Mouse (Mus musculus) limb, embryonic 14.5 days (tissue): Measurements from ENCODE around the gene Rps23. TPM values are rescaled to one million over a fixed set of nuclear protein-coding genes. Genes with fewer than 3 reads are reported as not detected.

Experiments
- ATAC-seq: fragments of 200-750 bp; cut with Nextera tagmentation; 2 replicates; pipeline ENCODE4 v1.8.0; 2017; ENCODE audit warnings: low read depth, moderate number of reproducible peaks, moderate TSS enrichment; ENCODE audit not compliant: low FRiP score
- DNase-seq: peaks from one replicate; pipeline ENCODE4 v3.0.0-alpha.2; 2015; ENCODE audit warnings: low spot score
- H3K27ac ChIP-seq: fragments of 300-500 bp; sonication (generic); replicated peaks from 2 replicates; pipeline ENCODE4 v1.5.1; 2014; ENCODE audit warnings: low read depth, mild to moderate bottlenecking, low read length, moderate library complexity, mixed read lengths
- H3K27me3 ChIP-seq: fragments of 300-500 bp; sonication (generic); 2 replicates; pipeline ENCODE4 v1.6.1; 2014; ENCODE audit warnings: low read length, mixed read lengths; ENCODE audit not compliant: control insufficient read depth, insufficient read depth
- H3K36me3 ChIP-seq: fragments of 300-500 bp; sonication (generic); 2 replicates; pipeline ENCODE4 v1.6.1; 2014; ENCODE audit warnings: mild to moderate bottlenecking, low read length, moderate library complexity, mixed read lengths; ENCODE audit not compliant: control insufficient read depth, insufficient read depth
- H3K4me1 ChIP-seq: fragments of 300-500 bp; sonication (generic); 2 replicates; pipeline ENCODE4 v1.6.1; 2014; ENCODE audit warnings: antibody characterized with exemption, low read length, mixed read lengths; ENCODE audit not compliant: control insufficient read depth, insufficient read depth
- H3K4me2 ChIP-seq: fragments of 300-500 bp; sonication (generic); replicated peaks from 2 replicates; pipeline ENCODE4 v1.6.1; 2014; ENCODE audit warnings: low read depth, mild to moderate bottlenecking, low read length, moderate library complexity; ENCODE audit not compliant: severe bottlenecking
- H3K4me3 ChIP-seq: fragments of 300-500 bp; sonication (generic); replicated peaks from 2 replicates; pipeline ENCODE4 v1.5.1; 2014; ENCODE audit warnings: low read length
- H3K9ac ChIP-seq: fragments of 300-500 bp; sonication (generic); 2 replicates; pipeline ENCODE4 v1.6.1; 2014; ENCODE audit warnings: mild to moderate bottlenecking, low read depth, low read length, moderate library complexity; ENCODE audit not compliant: severe bottlenecking
- H3K9me3 ChIP-seq: fragments of 300-500 bp; sonication (generic); 2 replicates; pipeline ENCODE4 v1.6.1; 2016; ENCODE audit warnings: low read length; ENCODE audit not compliant: control insufficient read depth
- POLR2A ChIP-seq: fragments of 200-500 bp; IDR thresholded peaks from 2 replicates; pipeline ENCODE4 v1.8.0; 2012; ENCODE audit warnings: inconsistent platforms, mild to moderate bottlenecking, moderate library complexity, borderline replicate concordance; ENCODE audit not compliant: insufficient read depth, insufficient read length; ENCODE audit errors: extremely low read depth
- WGBS: fragments of 180-500 bp; shearing (Covaris S2); extraction: QIAGEN DNeasy Blood & Tissue Kit; methylation state at CpG from one replicate; pipeline ENCODE4 v1.1.7; 2014; 5-methylcytosine and 5-hydroxymethylcytosine counted together
- polyA plus RNA-seq, 2 experiments: library from polyadenylated mRNA; depleted of rRNA in 1 of 2; stranded (reverse) in 1 of 2; unstranded in 1 of 2; fragments of >200 nt; fragmentation: Nextera tagmentation in 1 of 2; extraction: Ambion mirVana in 1 of 2; gene quantifications; 2 replicates each; pipeline versions ENCODE4 v1.2.1 to v1.2.3; 2012 to 2014

Rps23 gene
- polyA plus RNA-seq (2012; rRNA removed) (1,014 and 1,530 TPM in 2 replicates), polyA plus RNA-seq (2014; fragmentation: Nextera tagmentation; extraction: Ambion mirVana) (292 and 334 TPM in 2 replicates)

DNA sequence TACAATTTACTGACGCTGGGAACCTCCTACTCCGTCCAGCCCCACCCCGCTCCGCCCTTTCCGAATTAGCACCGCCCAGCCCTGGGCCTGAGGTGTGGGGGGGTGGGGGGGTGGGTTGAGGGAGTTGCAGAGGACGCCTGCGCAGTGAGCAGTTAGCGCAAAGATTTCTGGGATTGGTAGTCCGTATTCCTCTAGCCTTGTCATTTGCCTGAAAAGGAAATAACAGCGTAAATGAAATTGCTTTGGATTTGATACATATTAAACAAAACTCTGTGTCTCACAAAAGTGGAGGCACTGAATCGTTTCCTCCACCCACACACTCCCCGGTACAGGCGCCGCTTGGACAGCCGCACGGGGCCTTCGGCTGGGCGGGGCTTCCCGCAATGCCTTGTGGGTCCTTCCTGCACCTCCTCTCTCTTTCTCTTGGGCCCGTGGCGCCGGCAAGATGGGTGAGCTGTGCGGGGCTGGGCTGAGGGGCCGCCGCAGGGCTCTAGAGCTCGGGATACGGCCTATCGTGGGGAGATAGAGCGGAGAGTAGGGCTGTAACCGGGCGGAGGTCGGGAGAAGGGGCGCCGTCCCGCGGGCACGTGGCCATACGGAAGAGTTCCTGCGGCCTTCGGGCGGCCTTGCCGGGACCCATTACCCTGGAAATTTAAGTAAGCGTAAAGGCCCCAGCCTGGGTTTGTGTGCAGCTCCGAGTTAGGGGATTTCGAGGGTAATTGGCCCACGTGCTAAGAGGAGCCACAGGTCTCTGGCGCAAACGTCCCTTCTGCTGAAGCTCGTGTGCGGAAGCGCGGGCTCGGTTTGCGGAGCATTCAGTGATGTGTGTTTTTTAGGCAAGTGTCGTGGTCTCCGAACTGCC, at the start of gene Rps23:
TSS of gene Rps23 (plus strand) at position 208 of the 862 bp plus-strand sequence.
- Histone ChIP-seq H3K9me3 (no peaks in the 10 kb centered on the region), H3K27me3 (no peaks in the 10 kb centered on the region), H3K4me2 (peak within 1 kb of the TSS; percentile 76), H3K4me1 (no peaks in the 10 kb centered on the region), H3K4me3 (peak within 1 kb of the TSS; percentile 91), H3K9ac (peak within 1 kb of the TSS; percentile 97), H3K27ac (peak within 1 kb of the TSS; percentile 79), H3K36me3 (peaks cover 32% of the 10 kb centered on the region)
- peak; percentile 90; the same call in 1 of the 2 replicates for TF ChIP-seq POLR2A
- peak; percentile 98 for ATAC-seq
- peak; percentile 97 for DNase-seq
- under 1% methylated on average over 57 of the region's 57 CpGs for WGBS

DNA sequence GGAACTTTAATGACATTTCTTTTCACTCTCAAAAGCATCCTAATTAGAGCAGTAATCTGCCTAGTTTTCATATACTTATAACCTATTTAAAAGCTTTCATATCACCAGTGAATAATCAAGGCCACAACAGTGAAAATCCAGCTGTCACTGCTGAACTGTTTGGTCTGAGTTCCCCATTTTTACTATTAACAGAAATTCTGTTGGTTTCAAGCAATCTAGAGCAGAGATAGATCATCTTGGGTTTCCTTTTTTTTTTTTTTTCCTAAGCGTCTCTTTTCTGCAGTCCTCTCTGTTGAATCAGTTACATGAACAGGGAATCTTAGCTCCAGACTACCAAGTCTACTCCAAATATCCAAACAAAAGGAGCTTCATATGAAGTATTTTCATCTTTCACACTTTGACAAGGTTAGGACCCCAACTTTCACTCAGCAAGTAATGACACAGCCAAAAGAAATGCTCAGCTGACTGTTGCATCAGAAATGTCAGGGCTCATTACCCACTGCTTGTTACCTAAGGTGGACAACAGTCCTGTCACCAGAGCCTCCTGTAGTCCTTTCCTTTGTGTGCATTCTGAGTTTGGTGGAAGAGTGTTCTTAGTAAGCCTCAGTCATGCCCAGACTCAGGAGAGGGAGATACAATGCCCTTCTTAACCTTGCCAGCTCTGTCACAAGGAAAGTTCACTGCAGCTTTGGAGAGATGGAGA, 40.9 kb upstream of the Rps23 start:
- TF ChIP-seq POLR2A = no peak
- WGBS = 97% methylated on average over 1 of the region's 1 CpGs
- H3K36me3 ChIP-seq = no peaks in the 10 kb centered on the region
- peaks cover 7% of the 10 kb centered on the region; the same call in 1 of the 2 replicates for H3K4me1 ChIP-seq
- no peak overlapping the region for H3K9ac ChIP-seq
- no peak overlapping the region for H3K4me2 ChIP-seq
- no peaks in the 10 kb centered on the region for H3K9me3 ChIP-seq
- DNase-seq = no peak
- no peak for ATAC-seq
- no peak overlapping the region for H3K4me3 ChIP-seq
- H3K27me3 ChIP-seq = no peaks in the 10 kb centered on the region
- no peak overlapping the region for H3K27ac ChIP-seq

DNA sequence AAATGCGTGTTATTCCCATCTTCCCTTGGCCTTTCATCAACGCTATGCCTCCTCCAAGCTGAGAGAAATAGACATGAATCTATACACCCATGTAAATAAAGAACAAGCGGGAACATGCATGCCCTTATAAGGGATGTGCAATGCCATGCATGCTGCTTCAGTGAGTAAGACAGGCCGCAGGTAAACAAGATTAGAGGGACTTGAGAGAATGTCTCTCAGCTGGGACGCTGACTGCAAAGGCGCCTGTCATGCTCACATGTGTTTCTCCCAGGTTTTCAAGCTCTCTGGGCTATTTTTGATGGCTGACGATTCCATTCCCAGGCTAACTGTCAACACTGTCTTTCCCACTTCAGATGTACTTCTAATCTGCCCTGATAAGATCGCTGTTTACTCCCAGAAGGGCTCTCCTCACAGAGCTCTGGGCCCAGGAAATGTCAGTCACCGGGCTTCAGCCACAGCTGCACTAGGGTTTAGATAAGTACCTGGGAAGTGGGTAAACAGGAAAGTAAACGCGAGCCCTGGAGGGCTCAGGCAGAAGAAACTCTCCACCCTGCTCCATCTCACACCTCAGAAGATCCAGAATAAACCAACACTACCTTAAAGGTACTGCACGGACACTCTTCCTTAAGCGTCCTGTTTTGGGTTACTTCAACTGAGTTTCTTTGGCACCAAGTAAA, 36.8 kb upstream of the Rps23 start:
- peak overlapping the region; percentile 37 for H3K9ac ChIP-seq
- no peak overlapping the region for H3K27ac ChIP-seq
- peak overlapping the region; percentile 61 for H3K4me2 ChIP-seq
- DNase-seq = no peak
- H3K36me3 ChIP-seq = no peaks in the 10 kb centered on the region
- H3K27me3 ChIP-seq = no peaks in the 10 kb centered on the region
- peak overlapping the region; percentile 41 for H3K4me3 ChIP-seq
- no peaks in the 10 kb centered on the region for H3K9me3 ChIP-seq
- ATAC-seq = no peak; the same call in 1 of the 2 replicates
- 44% methylated on average over 13 of the region's 13 CpGs for WGBS
- H3K4me1 ChIP-seq = peaks cover 7% of the 10 kb centered on the region; the same call in 1 of the 2 replicates
- TF ChIP-seq POLR2A = no peak

DNA sequence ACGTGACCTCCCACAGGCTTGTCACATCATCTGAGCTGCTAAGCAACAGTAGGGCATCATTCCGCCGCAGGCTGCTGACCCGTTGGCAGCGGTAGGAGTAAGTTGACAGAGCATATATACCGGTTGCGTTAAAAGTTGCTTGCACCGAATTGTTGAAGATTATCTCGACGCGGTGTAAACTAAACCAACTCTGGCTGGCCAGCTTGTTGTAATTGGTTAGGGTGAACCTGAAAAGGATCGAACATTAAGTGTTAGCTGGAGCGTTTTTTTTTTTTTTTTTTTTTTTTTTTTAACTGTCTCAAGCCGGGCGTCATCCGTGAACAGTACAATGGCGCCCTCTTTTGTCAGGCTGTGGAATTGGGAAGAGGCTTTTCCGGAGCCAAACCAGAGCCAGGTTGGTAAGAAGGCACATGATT, 36.2 kb upstream of the Rps23 start:
- TF ChIP-seq POLR2A = no peak

DNA sequence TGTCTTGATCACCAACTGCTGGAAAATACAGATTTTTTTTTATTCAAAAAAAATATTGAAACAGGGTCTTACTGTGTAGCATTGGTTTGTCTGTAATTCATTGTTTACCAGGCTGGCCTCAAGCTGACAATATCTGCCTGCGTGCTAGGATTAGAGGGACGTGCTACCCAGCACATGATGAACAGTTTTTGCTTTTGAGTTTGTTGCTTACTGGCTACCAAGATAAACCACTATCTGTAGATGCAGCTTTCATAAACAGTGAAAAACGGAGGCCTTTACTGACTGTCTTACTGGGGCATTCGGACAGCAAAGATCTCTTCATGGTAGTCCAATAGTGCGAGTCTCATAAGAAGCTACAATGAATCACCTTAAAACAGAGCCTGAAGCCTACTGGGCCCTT, 32.6 kb upstream of the Rps23 start:
- H3K4me2 ChIP-seq = no peak overlapping the region
- DNase-seq = no peak
- no peak overlapping the region for H3K27ac ChIP-seq
- ATAC-seq = no peak
- no peak overlapping the region for H3K4me3 ChIP-seq
- no peak for TF ChIP-seq POLR2A
- H3K9ac ChIP-seq = no peak overlapping the region
- WGBS = 91% methylated on average over 5 of the region's 5 CpGs
- H3K4me1 ChIP-seq = peaks cover 7% of the 10 kb centered on the region; the same call in 1 of the 2 replicates
- no peaks in the 10 kb centered on the region; the same call in 1 of the 2 replicates for H3K9me3 ChIP-seq
- no peaks in the 10 kb centered on the region for H3K36me3 ChIP-seq
- no peaks in the 10 kb centered on the region for H3K27me3 ChIP-seq

More for the DNA sequence above, 36.2 kb upstream of the Rps23 start:
- peak overlapping the region; percentile 41 for H3K4me3 ChIP-seq
- ATAC-seq (peak; percentile 77), DNase-seq (peak; percentile 74)
- H3K4me2 ChIP-seq = peak overlapping the region; percentile 61
- no peaks in the 10 kb centered on the region for H3K9me3 ChIP-seq
- no peak overlapping the region for H3K27ac ChIP-seq
- WGBS = under 1% methylated on average over 18 of the region's 18 CpGs
- peak overlapping the region; percentile 37 for H3K9ac ChIP-seq
- peaks cover 7% of the 10 kb centered on the region; the same call in 1 of the 2 replicates for H3K4me1 ChIP-seq
- H3K36me3 ChIP-seq = no peaks in the 10 kb centered on the region
- H3K27me3 ChIP-seq = no peaks in the 10 kb centered on the region
